Mouse (Mus musculus) adipocyte (in vitro differentiated cells): Measurements from ENCODE around the gene Ppia.
"Not testable (repeated sequence)": the region's sequence is repeated elsewhere in the genome, so short reads cannot be mapped to it uniquely, and the experiment has no call there.

Experiments used
- DNase-seq: peaks from one replicate; pipeline ENCODE4 v3.0.0-alpha.2; 2016; ENCODE audit warnings: low spot score

Gene Ppia

GRCm38 (mm10) chr11:6414751-6415550, at the start of gene Ppia:
Gene Ppia (plus strand): TSS chr11:6415443.
- peak; percentile 45 for DNase-seq

GRCm38 (mm10) chr11:6365885-6366284, 49.4 kb upstream of the Ppia start:
- peak; percentile 77 for DNase-seq

- DNase-seq: no peak
Observed at GRCm38 (mm10) chr11:6366434-6366833, 48.8 kb upstream of the Ppia start.

- DNase-seq: no peak
Observed at GRCm38 (mm10) chr11:6367156-6367555, 48.1 kb upstream of the Ppia start.

- DNase-seq: not testable (repeated sequence)
Observed at GRCm38 (mm10) chr11:6367986-6368385, 47.3 kb upstream of the Ppia start.

- DNase-seq: peak; percentile 57
Observed at GRCm38 (mm10) chr11:6371376-6372155, 43.7 kb upstream of the Ppia start.

GRCm38 (mm10) chr11:6372784-6373183, 42.5 kb upstream of the Ppia start:
- no peak for DNase-seq

- DNase-seq: no peak
Observed at GRCm38 (mm10) chr11:6380916-6381315, 34.3 kb upstream of the Ppia start.

- no peak for DNase-seq
Observed at GRCm38 (mm10) chr11:6388126-6388725, 27.0 kb upstream of the Ppia start.

GRCm38 (mm10) chr11:6388726-6389413, 26.4 kb upstream of the Ppia start, which contains the start of gene Zmiz2:
Gene Zmiz2 (plus strand): TSS chr11:6389074.
- DNase-seq: peak; percentile 91

- no peak for DNase-seq
Observed at GRCm38 (mm10) chr11:6389483-6389921, 25.7 kb upstream of the Ppia start.

GRCm38 (mm10) chr11:6390376-6391053, 24.7 kb upstream of the Ppia start:
- no peak for DNase-seq

GRCm38 (mm10) chr11:6391516-6392276, 23.5 kb upstream of the Ppia start:
- no peak for DNase-seq

GRCm38 (mm10) chr11:6392857-6393256, 22.4 kb upstream of the Ppia start:
- DNase-seq: no peak

- no peak for DNase-seq
Observed at GRCm38 (mm10) chr11:6393866-6394265, 21.4 kb upstream of the Ppia start.

GRCm38 (mm10) chr11:6395565-6395964, 19.7 kb upstream of the Ppia start:
- no peak for DNase-seq

GRCm38 (mm10) chr11:6398141-6398540, 17.1 kb upstream of the Ppia start:
- no peak for DNase-seq

GRCm38 (mm10) chr11:6402515-6403510, 12.4 kb upstream of the Ppia start:
- peak; percentile 54 for DNase-seq

- no peak for DNase-seq
Observed at GRCm38 (mm10) chr11:6403830-6404405, 11.3 kb upstream of the Ppia start.
